Mouse (Mus musculus): ENCODE results near the gene Sp100. TPM values are rescaled to one million over a fixed set of nuclear protein-coding genes. Genes with fewer than 3 reads are reported as not detected.

The Sp100 gene
- polyA plus RNA-seq, 1 experiment from 2014 or later, result 6.6 TPM

GRCm38 (mm10) chr1:85702531-85702930, 52.7 kb downstream of the Sp100 start:
- Histone ChIP-seq H3K4me2 (no peak overlapping the region), H3K9ac (no peak overlapping the region), H3K27me3 (no peaks in the 10 kb centered on the region), H3K4me1 (replicated peaks) (peaks cover 12% of the 10 kb centered on the region), H3K4me3 (replicated peaks) (no peak overlapping the region), H3K9me3 (replicated peaks) (no peaks in the 10 kb centered on the region), H3K36me3 (replicated peaks) (no peaks in the 10 kb centered on the region), H3K27ac (replicated peaks) (no peak overlapping the region)
- no peak for ATAC-seq (ENCODE audit: insufficient read depth)
- 64% methylated on average over 4 of the region's 4 CpGs for WGBS (ENCODE audit: insufficient replicate concordance)

DNA sequence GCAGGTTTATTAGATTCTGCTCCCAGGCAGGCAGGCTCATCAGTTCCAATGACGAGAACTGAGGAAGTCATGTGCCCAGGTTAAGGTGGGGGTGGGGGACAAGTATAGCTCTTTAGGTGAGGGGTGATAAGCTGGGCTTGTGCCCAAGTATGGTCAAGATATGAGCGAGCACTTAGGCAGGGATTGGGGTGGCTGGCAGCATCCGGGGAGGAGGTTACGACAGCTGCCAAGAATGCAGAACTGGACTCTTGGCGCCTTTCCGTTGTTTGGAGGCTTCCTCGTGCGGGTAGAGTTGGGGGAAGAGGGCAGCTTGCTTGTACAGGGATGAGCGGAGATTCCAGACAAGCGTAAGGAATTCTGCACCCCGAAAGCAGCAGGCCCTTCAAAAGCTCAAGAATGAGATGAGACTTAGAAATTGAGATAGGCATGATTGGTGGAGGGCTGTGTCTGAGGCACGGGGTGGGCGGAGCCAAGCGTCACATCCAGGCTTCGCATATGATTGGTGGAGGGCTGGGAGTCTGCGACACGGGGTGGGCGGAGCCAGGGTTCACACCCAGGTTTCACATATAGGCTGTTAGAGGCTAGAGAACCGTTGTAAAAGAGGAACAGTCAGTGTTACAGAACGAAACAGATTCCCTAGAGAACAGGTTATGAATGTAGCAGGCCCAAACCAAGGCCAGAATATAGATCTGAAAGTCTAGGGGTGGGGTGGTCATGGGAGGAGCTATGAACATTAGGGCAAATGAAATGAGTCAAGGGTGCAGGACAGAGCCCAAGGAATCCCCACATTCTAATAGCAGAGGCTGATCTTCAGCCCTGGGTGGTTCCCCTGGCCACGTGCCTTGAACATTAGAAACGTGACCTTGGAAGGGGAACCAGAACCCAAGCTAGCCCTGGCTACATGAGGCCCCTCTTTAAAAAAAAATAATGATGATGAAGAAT, 53.7 kb downstream of the Sp100 start:
- Histone ChIP-seq H3K4me1 (replicated peaks) (peaks cover 12% of the 10 kb centered on the region), H3K4me2 (peak overlapping the region; percentile 74), H3K9ac (no peak overlapping the region), H3K9me3 (replicated peaks) (no peaks in the 10 kb centered on the region), H3K4me3 (replicated peaks) (peak overlapping the region; percentile 40), H3K27ac (replicated peaks) (peak overlapping the region; percentile 70), H3K36me3 (replicated peaks) (no peaks in the 10 kb centered on the region), H3K27me3 (no peaks in the 10 kb centered on the region)
- WGBS (ENCODE audit: insufficient replicate concordance), result 11% methylated on average over 22 of the region's 22 CpGs
- ATAC-seq (ENCODE audit: insufficient read depth), result peak; percentile 90

- Histone ChIP-seq H3K27ac (replicated peaks) (no peak overlapping the region), H3K4me3 (replicated peaks) (no peak overlapping the region), H3K4me1 (replicated peaks) (peaks cover 12% of the 10 kb centered on the region), H3K9me3 (replicated peaks) (no peaks in the 10 kb centered on the region), H3K9ac (no peak overlapping the region), H3K4me2 (no peak overlapping the region), H3K36me3 (replicated peaks) (no peaks in the 10 kb centered on the region), H3K27me3 (no peaks in the 10 kb centered on the region)
- no peak for ATAC-seq (ENCODE audit: insufficient read depth)
- WGBS (ENCODE audit: insufficient replicate concordance), result 79% methylated on average over 1 of the region's 1 CpGs
Measured at GRCm38 (mm10) chr1:85705552-85705951, 55.8 kb downstream of the Sp100 start.

GRCm38 (mm10) chr1:85706754-85707153, 57.0 kb downstream of the Sp100 start:
- Histone ChIP-seq H3K4me1 (replicated peaks) (peaks cover 12% of the 10 kb centered on the region), H3K4me2 (no peak overlapping the region), H3K4me3 (replicated peaks) (no peak overlapping the region), H3K9me3 (replicated peaks) (no peaks in the 10 kb centered on the region), H3K27ac (replicated peaks) (no peak overlapping the region), H3K36me3 (replicated peaks) (no peaks in the 10 kb centered on the region), H3K9ac (no peak overlapping the region), H3K27me3 (no peaks in the 10 kb centered on the region)
- no peak for ATAC-seq (ENCODE audit: insufficient read depth)
- 55% methylated on average over 2 of the region's 2 CpGs for WGBS (ENCODE audit: insufficient replicate concordance)

- no peak overlapping the region for H3K4me3 ChIP-seq (replicated peaks)
- H3K4me2 ChIP-seq, result no peak overlapping the region
- H3K4me1 ChIP-seq (replicated peaks), result no peaks in the 10 kb centered on the region
- no peak for ATAC-seq (ENCODE audit: insufficient read depth)
- no peak overlapping the region for H3K9ac ChIP-seq
- no peaks in the 10 kb centered on the region for H3K27me3 ChIP-seq
- no peak overlapping the region for H3K27ac ChIP-seq (replicated peaks)
- H3K36me3 ChIP-seq (replicated peaks), result no peaks in the 10 kb centered on the region
- H3K9me3 ChIP-seq (replicated peaks), result no peaks in the 10 kb centered on the region
Measured at GRCm38 (mm10) chr1:85714501-85714900, 64.7 kb downstream of the Sp100 start.

GRCm38 (mm10) chr1:85716447-85717027, 66.7 kb downstream of the Sp100 start:
- H3K4me3 ChIP-seq (replicated peaks), result no peak overlapping the region
- no peak overlapping the region for H3K9ac ChIP-seq
- ATAC-seq (ENCODE audit: insufficient read depth), result no peak
- H3K27ac ChIP-seq (replicated peaks), result no peak overlapping the region
- no peaks in the 10 kb centered on the region for H3K27me3 ChIP-seq
- H3K4me2 ChIP-seq, result no peak overlapping the region
- no peaks in the 10 kb centered on the region for H3K9me3 ChIP-seq (replicated peaks)
- no peaks in the 10 kb centered on the region for H3K36me3 ChIP-seq (replicated peaks)
- H3K4me1 ChIP-seq (replicated peaks), result no peaks in the 10 kb centered on the region
- 63% methylated on average over 7 of the region's 7 CpGs for WGBS (ENCODE audit: insufficient replicate concordance)

- no peaks in the 10 kb centered on the region for H3K9me3 ChIP-seq (replicated peaks)
- no peak overlapping the region for H3K4me2 ChIP-seq
- no peaks in the 10 kb centered on the region for H3K27me3 ChIP-seq
- WGBS (ENCODE audit: insufficient replicate concordance), result 65% methylated on average over 4 of the region's 4 CpGs
- no peak overlapping the region for H3K9ac ChIP-seq
- ATAC-seq (ENCODE audit: insufficient read depth), result no peak
- H3K4me3 ChIP-seq (replicated peaks), result no peak overlapping the region
- no peaks in the 10 kb centered on the region for H3K4me1 ChIP-seq (replicated peaks)
- no peaks in the 10 kb centered on the region for H3K36me3 ChIP-seq (replicated peaks)
- H3K27ac ChIP-seq (replicated peaks), result no peak overlapping the region
Measured at GRCm38 (mm10) chr1:85719049-85719448, 69.3 kb downstream of the Sp100 start.

DNA sequence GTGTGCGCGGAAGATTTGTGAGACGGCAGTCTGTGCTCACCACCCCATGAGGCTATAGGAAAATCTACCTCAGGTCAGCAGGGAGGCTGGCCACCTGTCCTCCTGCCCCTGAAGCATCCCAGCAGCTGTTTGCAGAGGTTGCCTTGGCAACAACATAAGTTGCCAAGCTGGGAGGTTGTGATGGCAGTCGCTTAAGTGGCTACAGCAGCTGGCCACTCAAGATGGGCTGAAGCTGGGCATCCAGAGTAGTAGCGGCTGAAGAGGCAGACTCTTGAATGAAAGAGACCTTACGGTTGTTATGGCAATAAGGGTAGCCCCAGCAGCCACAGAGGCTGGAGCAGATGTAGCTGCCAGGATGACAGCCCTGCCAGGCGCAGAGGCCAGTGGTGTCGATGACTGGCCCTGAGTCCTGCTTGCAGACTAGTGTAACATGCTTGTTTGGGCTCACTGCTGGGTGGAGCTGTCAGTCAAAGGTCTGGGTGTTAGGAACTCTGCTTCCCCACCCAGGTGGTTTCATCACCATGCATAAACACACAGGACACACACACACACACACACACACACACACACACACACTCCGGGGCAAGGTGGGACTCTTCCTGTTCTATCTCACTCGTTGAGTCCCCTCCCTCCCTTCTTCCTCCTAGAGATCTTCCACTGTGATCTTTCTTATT, 70.6 kb downstream of the Sp100 start:
- Histone ChIP-seq H3K4me3 (replicated peaks) (no peak overlapping the region), H3K27me3 (no peaks in the 10 kb centered on the region), H3K4me2 (no peak overlapping the region), H3K9ac (no peak overlapping the region), H3K9me3 (replicated peaks) (no peaks in the 10 kb centered on the region), H3K27ac (replicated peaks) (no peak overlapping the region), H3K36me3 (replicated peaks) (no peaks in the 10 kb centered on the region), H3K4me1 (replicated peaks) (no peaks in the 10 kb centered on the region)
- no peak for ATAC-seq (ENCODE audit: insufficient read depth)
- WGBS (ENCODE audit: insufficient replicate concordance), result 74% methylated on average over 10 of the region's 10 CpGs

DNA sequence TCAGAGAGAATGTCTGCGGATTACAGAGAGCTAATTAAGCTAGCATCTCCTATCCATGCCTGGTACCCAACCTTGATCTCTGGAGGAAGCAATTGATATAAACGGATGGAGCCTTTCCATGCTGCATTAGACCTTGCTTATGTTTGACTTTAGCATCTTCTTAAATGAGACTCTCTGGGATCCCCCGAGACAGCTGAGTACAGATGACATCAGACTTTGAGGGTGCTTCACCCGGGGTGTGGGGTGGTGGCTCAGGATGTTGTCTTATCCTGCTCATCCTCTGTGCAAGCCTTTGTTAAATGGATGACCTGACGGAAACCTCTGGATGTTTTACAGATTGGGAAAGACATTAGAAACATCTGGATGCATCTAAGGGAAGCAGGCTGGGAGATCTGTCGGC, 80.7 kb downstream of the Sp100 start:
- no peak for ATAC-seq (ENCODE audit: insufficient read depth)
- Histone ChIP-seq H3K4me1 (replicated peaks) (peaks cover 4% of the 10 kb centered on the region; the same call in 1 of the 2 replicates), H3K9ac (no peak overlapping the region), H3K27me3 (no peaks in the 10 kb centered on the region), H3K4me2 (no peak overlapping the region), H3K9me3 (replicated peaks) (no peaks in the 10 kb centered on the region), H3K4me3 (replicated peaks) (no peak overlapping the region), H3K27ac (replicated peaks) (no peak overlapping the region), H3K36me3 (replicated peaks) (no peaks in the 10 kb centered on the region)
- WGBS (ENCODE audit: insufficient replicate concordance), result 55% methylated on average over 6 of the region's 6 CpGs

GRCm38 (mm10) chr1:85732581-85732980, 82.8 kb downstream of the Sp100 start:
- WGBS (ENCODE audit: insufficient replicate concordance), result 45% methylated on average over 3 of the region's 3 CpGs
- ATAC-seq (ENCODE audit: insufficient read depth), result no peak
- Histone ChIP-seq H3K4me2 (no peak overlapping the region), H3K9me3 (replicated peaks) (no peaks in the 10 kb centered on the region), H3K36me3 (replicated peaks) (no peaks in the 10 kb centered on the region), H3K9ac (no peak overlapping the region), H3K27me3 (no peaks in the 10 kb centered on the region), H3K4me1 (replicated peaks) (peaks cover 11% of the 10 kb centered on the region), H3K4me3 (replicated peaks) (no peak overlapping the region), H3K27ac (replicated peaks) (0 out of 2 replicates have a peak overlapping the region, but pooled peaks have one; percentile 31)

DNA sequence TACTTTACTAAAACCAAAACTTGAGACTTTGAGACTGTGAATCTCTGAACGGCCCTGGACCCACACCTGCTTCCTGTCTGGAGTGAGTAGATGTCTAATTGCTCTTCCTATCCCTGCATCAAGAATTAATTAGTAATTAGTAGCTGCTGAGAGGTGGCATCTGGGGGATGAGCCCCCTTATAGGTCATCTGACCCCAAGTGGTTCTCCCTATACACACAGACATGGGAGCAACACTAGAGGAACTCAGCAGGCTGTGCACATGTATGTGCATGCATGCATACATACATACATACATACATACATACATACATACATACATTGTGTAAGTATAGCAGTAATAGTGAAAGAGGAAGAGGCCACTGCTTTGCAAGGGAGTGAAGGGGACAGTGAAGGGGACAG, 84.7 kb downstream of the Sp100 start:
- Histone ChIP-seq H3K9me3 (replicated peaks) (no peaks in the 10 kb centered on the region), H3K4me3 (replicated peaks) (no peak overlapping the region), H3K4me2 (peak overlapping the region; percentile 70; the same call in 1 of the 2 replicates), H3K9ac (no peak overlapping the region), H3K4me1 (replicated peaks) (peaks cover 11% of the 10 kb centered on the region), H3K36me3 (replicated peaks) (no peaks in the 10 kb centered on the region), H3K27me3 (no peaks in the 10 kb centered on the region), H3K27ac (replicated peaks) (0 out of 2 replicates have a peak overlapping the region, but pooled peaks have one; percentile 74)
- ATAC-seq (ENCODE audit: insufficient read depth), result no peak
- WGBS (ENCODE audit: insufficient replicate concordance), result 50% methylated on average over 1 of the region's 1 CpGs
